Mouse (Mus musculus): ENCODE measurements at regions not wholly inside any gene's neighbourhood (a gene's known extent, or its start where the extent isn't known, plus 50 kb on each side); places are given as distances from the start of the nearest gene placed in this dataset.
A peak's percentile ranks its signal among the peaks of the same experiment; 100 is the strongest.

- Histone ChIP-seq H3K36me3 (ENCODE audit: insufficient read depth) (no peaks in the 10 kb centered on the region), H3K9ac (no peak overlapping the region), H3K27ac (ENCODE audit: low read depth) (no peak overlapping the region), H3K27me3 (ENCODE audit: insufficient read depth, low read length) (no peaks in the 10 kb centered on the region), H3K4me1 (ENCODE audit: insufficient read depth) (no peaks in the 10 kb centered on the region), H3K4me2 (no peak overlapping the region), H3K4me3 (ENCODE audit: low read depth, low read length) (no peak overlapping the region), H3K9me3 (ENCODE audit: low read depth, low read length) (no peaks in the 10 kb centered on the region)
- DNase-seq (no peak), ATAC-seq (ENCODE audit: insufficient read depth) (no peak)
- WGBS, result 85% methylated on average over 6 of the region's 6 CpGs
- no peak for TF ChIP-seq CTCF (IDR thresholded peaks at IDR 0.05; ENCODE audit: low read depth)
Observed at GRCm38 (mm10) chr2:61105169-61105568, 142.2 kb upstream of the Rbms1 start.

DNA sequence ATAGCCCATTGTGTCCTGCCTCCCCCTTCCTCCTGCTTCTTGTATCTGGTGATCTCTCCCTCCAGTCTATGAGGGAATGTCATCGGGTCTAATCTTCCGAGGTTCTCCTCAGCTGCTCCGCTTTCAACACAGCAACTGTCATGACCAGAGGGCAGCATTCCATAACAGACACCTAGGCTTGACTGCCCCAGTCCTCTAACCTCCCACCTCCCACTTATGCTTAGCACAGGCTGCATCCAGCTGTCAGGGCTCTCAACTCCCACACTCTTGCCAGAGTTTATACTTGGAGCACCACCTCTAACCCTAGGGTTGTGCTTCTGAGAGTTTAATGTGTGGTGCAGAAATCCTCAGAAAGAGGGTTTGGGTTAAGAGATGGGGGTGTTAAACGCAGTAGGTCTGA is 137.9 kb upstream of the Rbms1 start:
- no peaks in the 10 kb centered on the region for H3K27me3 ChIP-seq (ENCODE audit: insufficient read depth, low read length)
- no peak overlapping the region for H3K27ac ChIP-seq (ENCODE audit: low read depth)
- H3K4me2 ChIP-seq, result no peak overlapping the region
- H3K36me3 ChIP-seq (ENCODE audit: insufficient read depth), result no peaks in the 10 kb centered on the region
- H3K9me3 ChIP-seq (ENCODE audit: low read depth, low read length), result no peaks in the 10 kb centered on the region
- H3K4me1 ChIP-seq (ENCODE audit: insufficient read depth), result no peaks in the 10 kb centered on the region
- H3K9ac ChIP-seq, result no peak overlapping the region
- no peak overlapping the region for H3K4me3 ChIP-seq (ENCODE audit: low read depth, low read length)
- TF ChIP-seq CTCF (IDR thresholded peaks at IDR 0.05; ENCODE audit: low read depth), result no peak
- 28% methylated on average over 4 of the region's 4 CpGs for WGBS
- DNase-seq (peak; percentile 79), ATAC-seq (ENCODE audit: insufficient read depth) (peak; percentile 94)

DNA sequence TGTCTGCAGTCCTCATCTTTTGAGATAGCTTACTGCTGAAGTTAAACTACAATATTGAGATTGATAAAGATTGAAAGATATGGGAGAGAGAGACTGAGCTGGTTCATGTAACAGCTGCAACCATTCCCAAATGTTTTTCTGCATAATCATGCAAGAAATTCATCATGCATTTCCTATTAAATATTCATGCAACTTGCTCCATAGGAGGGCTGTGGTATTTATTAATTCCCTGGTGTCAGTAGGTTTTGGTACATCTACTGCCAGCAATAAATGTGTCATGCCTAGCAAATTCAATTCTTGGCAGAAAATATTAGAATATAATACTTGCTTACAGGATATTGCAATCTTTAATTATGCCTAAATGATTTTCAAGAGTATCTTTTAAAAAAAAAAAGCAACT is 125.5 kb upstream of the Rbms1 start:
- H3K4me2 ChIP-seq, result no peak overlapping the region
- no peak for TF ChIP-seq CTCF (IDR thresholded peaks at IDR 0.05; ENCODE audit: low read depth)
- H3K9me3 ChIP-seq (ENCODE audit: low read depth, low read length), result no peaks in the 10 kb centered on the region
- no peaks in the 10 kb centered on the region for H3K36me3 ChIP-seq (ENCODE audit: insufficient read depth)
- no peaks in the 10 kb centered on the region for H3K27me3 ChIP-seq (ENCODE audit: insufficient read depth, low read length)
- H3K27ac ChIP-seq (ENCODE audit: low read depth), result no peak overlapping the region
- DNase-seq (no peak), ATAC-seq (ENCODE audit: insufficient read depth) (no peak)
- H3K4me1 ChIP-seq (ENCODE audit: insufficient read depth), result no peaks in the 10 kb centered on the region
- H3K4me3 ChIP-seq (ENCODE audit: low read depth, low read length), result no peak overlapping the region
- no peak overlapping the region for H3K9ac ChIP-seq

GRCm38 (mm10) chr2:61084835-61085234 is 121.8 kb upstream of the Rbms1 start:
- WGBS, result 55% methylated on average over 3 of the region's 3 CpGs
- H3K9me3 ChIP-seq (ENCODE audit: low read depth, low read length), result no peaks in the 10 kb centered on the region
- no peaks in the 10 kb centered on the region for H3K27me3 ChIP-seq (ENCODE audit: insufficient read depth, low read length)
- no peak overlapping the region for H3K4me2 ChIP-seq
- DNase-seq (no peak), ATAC-seq (ENCODE audit: insufficient read depth) (no peak)
- H3K36me3 ChIP-seq (ENCODE audit: insufficient read depth), result no peaks in the 10 kb centered on the region
- H3K9ac ChIP-seq, result no peak overlapping the region
- no peak overlapping the region for H3K4me3 ChIP-seq (ENCODE audit: low read depth, low read length)
- H3K4me1 ChIP-seq (ENCODE audit: insufficient read depth), result no peaks in the 10 kb centered on the region
- no peak overlapping the region for H3K27ac ChIP-seq (ENCODE audit: low read depth)
- no peak for TF ChIP-seq CTCF (IDR thresholded peaks at IDR 0.05; ENCODE audit: low read depth)

DNA sequence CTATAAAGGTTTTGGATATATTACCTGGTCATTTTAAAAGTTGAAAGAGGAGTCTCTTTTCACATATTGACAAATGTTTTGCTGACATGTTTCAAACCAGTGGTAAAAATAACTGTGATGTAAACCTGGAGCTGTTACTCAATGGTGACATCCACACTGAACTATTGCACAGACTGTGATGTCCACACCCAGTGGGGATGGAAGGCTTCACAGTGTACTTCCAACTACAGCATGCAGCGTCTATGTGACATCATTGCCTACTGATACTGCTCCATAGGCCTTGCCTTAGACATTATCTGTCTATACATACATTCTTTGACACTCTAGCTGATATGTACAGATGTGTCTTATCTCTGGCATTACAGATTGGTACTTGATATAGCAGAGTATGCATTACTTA is 120.1 kb upstream of the Rbms1 start:
- 78% methylated on average over 1 of the region's 1 CpGs for WGBS
- H3K9ac ChIP-seq, result no peak overlapping the region
- no peak for TF ChIP-seq CTCF (IDR thresholded peaks at IDR 0.05; ENCODE audit: low read depth)

GRCm38 (mm10) chr2:61082640-61083039 is 119.6 kb upstream of the Rbms1 start:
- no peak overlapping the region for H3K4me3 ChIP-seq (ENCODE audit: low read depth, low read length)
- H3K9ac ChIP-seq, result no peak overlapping the region
- no peak for ATAC-seq (ENCODE audit: insufficient read depth)
- H3K4me2 ChIP-seq, result no peak overlapping the region
- no peaks in the 10 kb centered on the region for H3K9me3 ChIP-seq (ENCODE audit: low read depth, low read length)
- no peak overlapping the region for H3K27ac ChIP-seq (ENCODE audit: low read depth)
- H3K4me1 ChIP-seq (ENCODE audit: insufficient read depth), result no peaks in the 10 kb centered on the region
- H3K27me3 ChIP-seq (ENCODE audit: insufficient read depth, low read length), result no peaks in the 10 kb centered on the region
- TF ChIP-seq CTCF (IDR thresholded peaks at IDR 0.05; ENCODE audit: low read depth), result no peak
- no peaks in the 10 kb centered on the region for H3K36me3 ChIP-seq (ENCODE audit: insufficient read depth)
- no peak for DNase-seq

More for the DNA sequence above, 120.1 kb upstream of the Rbms1 start:
- Histone ChIP-seq H3K27me3 (ENCODE audit: insufficient read depth, low read length) (no peaks in the 10 kb centered on the region), H3K27ac (ENCODE audit: low read depth) (no peak overlapping the region), H3K4me3 (ENCODE audit: low read depth, low read length) (no peak overlapping the region), H3K4me2 (no peak overlapping the region), H3K36me3 (ENCODE audit: insufficient read depth) (no peaks in the 10 kb centered on the region), H3K4me1 (ENCODE audit: insufficient read depth) (no peaks in the 10 kb centered on the region), H3K9me3 (ENCODE audit: low read depth, low read length) (no peaks in the 10 kb centered on the region)
- DNase-seq (no peak), ATAC-seq (ENCODE audit: insufficient read depth) (no peak)

- no peaks in the 10 kb centered on the region for H3K36me3 ChIP-seq (ENCODE audit: insufficient read depth)
- no peaks in the 10 kb centered on the region for H3K4me1 ChIP-seq (ENCODE audit: insufficient read depth)
- TF ChIP-seq CTCF (IDR thresholded peaks at IDR 0.05; ENCODE audit: low read depth), result no peak
- no peak overlapping the region for H3K4me3 ChIP-seq (ENCODE audit: low read depth, low read length)
- H3K27me3 ChIP-seq (ENCODE audit: insufficient read depth, low read length), result no peaks in the 10 kb centered on the region
- DNase-seq (no peak), ATAC-seq (ENCODE audit: insufficient read depth) (no peak)
- H3K4me2 ChIP-seq, result no peak overlapping the region
- no peak overlapping the region for H3K27ac ChIP-seq (ENCODE audit: low read depth)
- no peaks in the 10 kb centered on the region for H3K9me3 ChIP-seq (ENCODE audit: low read depth, low read length)
- 26% methylated on average over 4 of the region's 4 CpGs for WGBS
- H3K9ac ChIP-seq, result no peak overlapping the region
Observed at GRCm38 (mm10) chr2:61080006-61080405, 117.0 kb upstream of the Rbms1 start.

- ATAC-seq (ENCODE audit: insufficient read depth) (peak; percentile 54; the same call in 1 of the 2 replicates), DNase-seq (peak; percentile 58)
- Histone ChIP-seq H3K4me3 (ENCODE audit: low read depth, low read length) (no peak overlapping the region), H3K9me3 (ENCODE audit: low read depth, low read length) (no peaks in the 10 kb centered on the region), H3K4me2 (no peak overlapping the region), H3K27me3 (ENCODE audit: insufficient read depth, low read length) (no peaks in the 10 kb centered on the region), H3K4me1 (ENCODE audit: insufficient read depth) (0 out of 2 replicates have a peak, but pooled peaks cover 3% of the 10 kb centered on the region), H3K9ac (no peak overlapping the region), H3K27ac (ENCODE audit: low read depth) (no peak overlapping the region), H3K36me3 (ENCODE audit: insufficient read depth) (no peaks in the 10 kb centered on the region)
- TF ChIP-seq CTCF (IDR thresholded peaks at IDR 0.05; ENCODE audit: low read depth), result no peak
- 13% methylated on average over 3 of the region's 3 CpGs for WGBS
Observed at GRCm38 (mm10) chr2:61071025-61071424, 108.0 kb upstream of the Rbms1 start.
